Mouse (Mus musculus) heart, adult 8-10 months (tissue): ENCODE results near the gene Olfr223. TPM values are rescaled to one million over a fixed set of nuclear protein-coding genes. Genes with fewer than 3 reads are reported as not detected.
"Not testable (repeated sequence)": the region's sequence is repeated elsewhere in the genome, so short reads cannot be mapped to it uniquely, and the experiment has no call there.

Experiments
- DNase-seq: peaks from one replicate; pipeline ENCODE4 v3.0.0; 2022; ENCODE audit warnings: low spot score
- total RNA-seq, 4 experiments: library from RNA; stranded (reverse); gene quantifications; 2 replicates each; pipeline ENCODE4 v1.2.4; 2022

The Olfr223 gene
- total RNA-seq, 4 experiments from 2014 or later, result not detected

DNA sequence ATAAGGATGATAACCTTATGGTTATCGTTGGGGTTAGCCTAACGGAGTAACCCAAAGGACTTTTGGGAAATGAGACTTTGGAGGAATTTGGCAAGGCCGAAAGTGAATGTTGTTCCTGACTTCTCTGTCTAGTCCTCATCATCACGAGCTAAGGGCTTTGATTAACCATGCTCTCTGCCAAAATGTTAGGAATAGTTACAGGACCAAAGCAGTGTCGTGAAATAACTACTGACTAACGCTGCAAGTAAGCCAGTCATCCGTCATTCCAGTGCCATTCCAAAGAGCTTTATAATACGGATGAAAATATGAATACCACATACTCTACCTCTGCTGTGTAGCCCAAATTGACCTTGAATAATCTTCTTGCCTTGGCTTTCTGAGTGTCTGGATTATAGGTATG is 3.9 kb upstream of the Olfr223 start:
- DNase-seq, result no peak

DNA sequence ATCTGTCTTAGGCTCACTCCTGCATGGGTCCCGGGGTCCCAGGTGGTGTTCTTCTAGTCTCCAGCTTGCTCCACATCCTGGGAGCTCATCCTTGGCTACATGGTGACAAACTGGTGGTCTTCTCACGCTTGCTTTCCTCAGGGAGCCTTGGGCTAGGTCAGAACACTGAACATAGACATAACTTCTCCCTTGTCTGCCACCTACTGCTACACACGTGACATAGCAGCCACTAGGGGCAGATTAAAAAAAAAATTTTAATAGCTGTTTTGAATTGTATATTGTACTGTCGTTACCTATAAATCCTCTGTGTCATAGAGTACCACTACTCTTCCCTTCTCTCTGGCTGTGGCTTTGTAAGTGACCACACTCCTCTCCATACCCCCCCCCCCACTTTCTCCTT is 3.0 kb upstream of the Olfr223 start:
- DNase-seq, result no peak

DNA sequence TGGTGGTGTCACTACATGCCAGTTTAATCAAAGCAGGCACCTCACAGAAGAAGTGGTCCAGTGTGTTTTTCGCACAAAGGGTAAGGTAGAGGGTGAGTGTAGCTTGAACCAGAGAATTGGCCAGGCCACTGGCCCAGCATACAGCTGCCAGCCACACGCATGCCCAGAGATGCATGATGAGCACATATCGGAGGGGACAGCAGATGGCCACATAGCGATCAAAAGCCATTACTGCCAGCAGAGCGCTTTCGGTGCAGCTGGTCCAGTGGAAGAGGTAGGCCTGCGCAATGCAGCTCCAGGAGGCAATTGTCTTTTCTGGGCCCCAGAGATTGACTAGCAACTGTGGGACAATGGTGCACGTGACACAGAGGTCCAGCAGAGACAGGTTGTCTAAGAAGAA is 3.6 kb downstream of the Olfr223 start:
- no peak for DNase-seq

- no peak for DNase-seq
Measured at GRCm38 (mm10) chr11:59584539-59584938, 8.6 kb downstream of the Olfr223 start.

DNA sequence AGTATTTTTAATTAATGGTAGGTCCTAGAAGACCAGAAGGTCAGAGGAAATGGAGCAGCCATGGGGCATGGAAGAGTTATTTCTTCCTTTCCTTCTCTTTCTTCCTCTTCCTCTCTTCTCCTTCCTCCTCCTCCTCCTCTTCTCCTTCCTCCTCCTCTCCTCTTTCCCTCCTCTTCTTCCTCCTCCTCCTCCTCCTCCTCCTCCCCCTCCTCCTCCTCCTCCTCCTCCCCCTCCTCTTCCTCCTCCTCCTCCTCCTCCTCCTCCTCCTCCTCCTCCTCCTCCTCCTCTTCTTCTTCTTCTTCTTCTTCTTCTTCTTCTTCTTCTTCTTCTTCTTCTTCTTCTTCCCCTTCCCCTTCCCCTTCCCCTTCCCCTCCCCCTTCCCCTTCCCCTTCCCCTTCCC is 17.0 kb downstream of the Olfr223 start, which contains the start of gene Olfr222:
Gene Olfr222 (minus strand): TSS at position 101 of the 400 bp plus-strand sequence.
- not testable (repeated sequence) for DNase-seq

- no peak for DNase-seq
Measured at GRCm38 (mm10) chr11:59575726-59576125, 17.4 kb downstream of the Olfr223 start.

- no peak for DNase-seq
Measured at GRCm38 (mm10) chr11:59569306-59569705, 23.8 kb downstream of the Olfr223 start.

DNA sequence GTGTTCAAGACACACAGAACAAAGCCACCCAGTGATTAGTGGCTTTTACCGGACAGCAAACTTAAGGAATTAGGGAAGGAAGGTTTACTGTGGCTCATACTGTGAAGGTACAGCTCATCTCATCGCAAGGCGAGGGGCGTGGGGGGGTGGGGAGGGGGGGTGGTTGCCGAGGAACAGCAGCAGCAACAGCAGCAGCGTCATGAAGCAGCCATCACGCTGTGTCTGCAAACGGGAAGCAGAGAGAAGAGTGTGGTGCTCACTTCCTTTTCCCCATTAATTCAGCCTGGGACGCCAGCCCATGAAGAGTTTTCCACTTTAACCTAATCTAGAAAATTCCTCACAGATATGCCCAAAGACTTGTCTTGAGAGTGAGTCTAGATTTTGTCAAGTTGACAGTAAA is 30.3 kb downstream of the Olfr223 start:
- DNase-seq, result no peak

DNA sequence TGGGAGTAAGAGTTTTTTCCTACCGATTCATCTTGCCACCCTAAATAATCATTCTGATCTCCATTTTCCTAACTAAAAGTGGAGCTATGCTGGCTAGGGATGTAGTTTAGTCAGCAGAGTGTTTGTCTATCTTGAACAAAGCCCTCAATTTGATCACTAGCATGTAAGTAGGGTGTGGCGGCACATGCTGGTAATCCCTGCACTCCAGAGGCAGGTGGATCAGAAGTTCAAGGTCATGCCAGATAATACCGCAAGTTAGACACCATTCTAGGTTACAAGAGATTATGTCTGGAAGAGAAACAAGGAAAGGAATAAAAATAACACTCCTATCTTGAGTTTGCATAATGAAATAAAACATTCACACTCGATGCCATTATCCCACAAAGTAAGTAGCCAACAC is 30.8 kb downstream of the Olfr223 start:
- no peak for DNase-seq

DNA sequence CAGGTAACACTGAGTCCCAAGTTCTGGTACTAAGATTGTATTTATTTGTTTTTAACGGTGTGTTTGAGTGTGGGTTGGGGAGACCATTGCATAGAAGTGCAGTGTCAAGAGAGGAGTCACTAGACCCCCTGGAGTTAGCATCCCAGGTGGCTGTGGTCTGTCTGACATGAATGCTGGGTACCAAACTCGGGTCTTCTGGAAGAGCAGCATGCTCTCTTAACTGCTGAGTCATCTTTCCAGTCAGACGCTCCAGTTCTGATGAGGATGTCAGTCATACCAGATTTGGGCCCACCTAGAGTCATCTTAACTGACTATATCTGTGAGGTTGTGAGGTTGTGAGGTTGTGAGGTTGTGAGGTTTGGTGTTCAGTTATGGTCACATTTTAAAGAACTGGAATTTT is 32.2 kb downstream of the Olfr223 start:
- DNase-seq, result no peak

DNA sequence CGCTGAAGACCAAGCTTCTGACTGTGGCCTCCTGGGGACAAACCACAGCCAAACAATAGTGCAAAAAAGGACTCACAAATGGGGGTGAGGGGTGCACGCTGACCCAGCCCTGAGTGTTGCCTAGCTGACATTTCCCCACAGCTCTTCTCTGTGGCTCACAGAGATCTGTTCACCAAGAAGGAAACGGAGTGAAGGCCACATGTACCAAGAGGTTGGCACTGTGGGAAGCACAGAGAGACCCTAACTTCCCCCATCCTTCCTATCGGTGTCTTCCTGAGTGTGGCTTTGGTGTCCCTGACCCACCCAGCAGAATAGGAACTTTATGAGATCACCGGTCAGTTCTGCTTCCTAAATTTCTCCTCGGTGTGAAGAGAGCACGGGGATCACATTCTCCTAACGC is 38.6 kb downstream of the Olfr223 start:
- no peak for DNase-seq

- DNase-seq, result no peak
Measured at GRCm38 (mm10) chr11:59554127-59554526, 39.0 kb downstream of the Olfr223 start.

DNA sequence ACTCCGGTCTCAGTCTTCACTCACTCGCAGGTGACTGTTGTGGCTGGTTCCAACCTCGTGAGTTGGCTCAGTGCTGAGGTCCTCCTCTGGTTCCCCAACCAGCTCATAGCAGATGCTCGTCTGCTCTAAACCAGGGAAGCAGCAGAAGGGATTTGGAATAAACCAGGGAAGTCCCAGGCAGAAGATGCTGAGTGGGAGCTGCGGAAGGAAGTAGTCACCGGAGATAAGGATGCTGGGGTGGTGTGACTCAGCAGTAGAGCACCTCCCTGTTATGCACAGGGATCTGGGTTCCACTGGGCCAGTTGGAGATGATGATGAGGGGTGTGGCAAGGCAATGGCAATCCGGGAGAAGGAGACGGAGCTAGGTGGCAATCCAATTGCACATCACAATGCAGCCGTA is 49.1 kb downstream of the Olfr223 start:
- DNase-seq, result no peak

DNA sequence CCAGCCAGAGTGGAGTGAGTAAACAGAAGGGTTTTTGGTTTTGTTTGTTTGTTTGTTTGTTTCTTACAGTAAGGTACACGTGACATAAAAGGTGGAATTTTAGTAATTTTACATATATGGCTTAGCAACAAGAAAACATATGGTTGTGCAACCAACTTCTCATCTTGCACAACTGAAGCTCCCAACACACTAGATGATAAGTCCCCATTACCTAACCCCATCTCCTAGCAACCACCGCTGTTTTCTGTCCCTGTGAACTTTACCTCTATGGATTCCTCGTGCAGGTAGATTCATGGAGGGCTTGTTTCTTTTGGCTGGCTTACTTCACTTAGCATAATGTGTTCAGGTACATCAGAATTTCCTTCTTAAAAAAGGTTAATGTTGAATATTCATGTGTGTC is 49.7 kb downstream of the Olfr223 start:
- no peak for DNase-seq

DNA sequence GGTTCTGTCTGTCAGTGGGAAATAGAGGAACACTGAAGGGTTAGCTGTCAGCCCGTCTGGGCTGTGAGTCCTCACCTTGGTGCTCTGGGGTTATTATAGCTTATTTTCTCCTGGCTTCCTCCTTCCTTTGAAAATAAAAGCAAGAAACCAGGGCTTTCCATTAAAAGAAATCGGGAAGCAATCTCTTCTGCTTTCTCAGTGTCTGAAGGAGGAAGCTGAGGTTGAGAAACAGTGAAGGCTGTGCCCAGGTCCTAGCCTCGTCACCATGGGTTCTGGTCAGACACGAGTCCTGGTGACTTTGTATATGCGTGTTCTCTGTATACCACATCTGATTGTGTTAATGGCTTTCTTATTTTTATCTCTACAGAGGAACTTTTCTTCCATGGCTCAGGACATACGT is 50.6 kb downstream of the Olfr223 start:
- peak; percentile 21 for DNase-seq

GRCm38 (mm10) chr11:59541324-59541723 is 51.8 kb downstream of the Olfr223 start, which contains the start of gene Nlrp3:
TSS of gene Nlrp3 (plus strand) at chr11:59541568.
- peak; percentile 19 for DNase-seq

GRCm38 (mm10) chr11:59540123-59540522 is 53.0 kb downstream of the Olfr223 start:
- no peak for DNase-seq

Other genes starting within 250 kb of the Olfr223 start
- not detected for gene Prss38, start 217.6 kb downstream of the Olfr223 start, total RNA-seq
- 10 to 100 TPM; 10.4 to 13.8 (median 12.5) TPM for gene Jmjd4, start 143.2 kb downstream of the Olfr223 start, total RNA-seq
- 10 to 100 TPM; 41.5 to 52.6 (median 44.8) TPM for gene Snap47, start 142.1 kb downstream of the Olfr223 start, total RNA-seq
- 1 to 10 TPM; 3.4 to 5.3 (median 4.2) TPM for gene Zfp867, start 120.8 kb downstream of the Olfr223 start, total RNA-seq
- 10 to 100 TPM; 11.1 to 14.3 (median 13.3) TPM for gene Zkscan17, start 66.5 kb downstream of the Olfr223 start, total RNA-seq
- under 1 TPM; 0.25 to 0.92 (median 0.43) TPM for gene Nlrp3, start 51.7 kb downstream of the Olfr223 start, total RNA-seq
- not detected for gene Olfr222, start 17.1 kb downstream of the Olfr223 start, total RNA-seq
- 100 to 1,000 TPM; 121 to 152 (median 127) TPM for gene Mprip, start 68.0 kb upstream of the Olfr223 start, total RNA-seq
- 1 to 10 TPM in 2 of 4 experiments, under 1 TPM in 2; 0.60 to 1.2 (median 0.89) TPM for gene Pld6, start 194.4 kb upstream of the Olfr223 start, total RNA-seq
- gene Flcn, start 216.7 kb upstream of the Olfr223 start, total RNA-seq, result 10 to 100 TPM; 26.7 to 46.9 (median 42.1) TPM
- gene Nt5m, start 246.2 kb upstream of the Olfr223 start, total RNA-seq, result 10 to 100 TPM; 24.3 to 32.0 (median 26.8) TPM
- 10 to 100 TPM; 71.2 to 74.2 (median 72.7) TPM for gene Cops3, start 246.5 kb upstream of the Olfr223 start, total RNA-seq